Mouse (Mus musculus): ENCODE measurements around the gene Spon2.

Gene Spon2

GRCm38 (mm10) chr5:33218081-33218480, at the start of gene Spon2:
Gene Spon2, minus strand, starts transcription at chr5:33218455.
- no peak for DNase-seq (ENCODE audit: low spot score in 2 of 2)

- no peak for DNase-seq (ENCODE audit: low spot score in 2 of 2)
Measured at GRCm38 (mm10) chr5:33254416-33254815, 36.2 kb upstream of the Spon2 start.

GRCm38 (mm10) chr5:33248186-33248585, 29.9 kb upstream of the Spon2 start:
- DNase-seq (ENCODE audit: low spot score in 2 of 2): no peak

- no peak for DNase-seq (ENCODE audit: low spot score in 2 of 2)
Measured at GRCm38 (mm10) chr5:33247387-33247786, 29.1 kb upstream of the Spon2 start.

GRCm38 (mm10) chr5:33245701-33246100, 27.4 kb upstream of the Spon2 start:
- peak; percentile 66 to 74 for DNase-seq (ENCODE audit: low spot score in 2 of 2)

- DNase-seq (ENCODE audit: low spot score in 2 of 2): no peak
Measured at GRCm38 (mm10) chr5:33244377-33244920, 26.2 kb upstream of the Spon2 start.

GRCm38 (mm10) chr5:33239934-33240333, 21.7 kb upstream of the Spon2 start:
- no peak for DNase-seq (ENCODE audit: low spot score in 2 of 2)

GRCm38 (mm10) chr5:33239111-33239714, 21.0 kb upstream of the Spon2 start:
- no peak for DNase-seq (ENCODE audit: low spot score in 2 of 2)

GRCm38 (mm10) chr5:33238256-33238645, 20.0 kb upstream of the Spon2 start:
- DNase-seq (ENCODE audit: low spot score in 2 of 2): no peak

GRCm38 (mm10) chr5:33237600-33238255, 19.5 kb upstream of the Spon2 start:
- no peak for DNase-seq (ENCODE audit: low spot score in 2 of 2)

- peak in 1 of 2 experiments; percentile 28 for DNase-seq (ENCODE audit: low spot score in 2 of 2)
Measured at GRCm38 (mm10) chr5:33234391-33235031, 16.3 kb upstream of the Spon2 start.

- DNase-seq (ENCODE audit: low spot score in 2 of 2): no peak
Measured at GRCm38 (mm10) chr5:33232791-33233190, 14.5 kb upstream of the Spon2 start.

GRCm38 (mm10) chr5:33230285-33230684, 12.0 kb upstream of the Spon2 start:
- DNase-seq (ENCODE audit: low spot score in 2 of 2): no peak

GRCm38 (mm10) chr5:33228428-33228827, 10.2 kb upstream of the Spon2 start:
- DNase-seq (ENCODE audit: low spot score in 2 of 2): no peak

- DNase-seq (ENCODE audit: low spot score in 2 of 2): no peak
Measured at GRCm38 (mm10) chr5:33225673-33226072, 7.4 kb upstream of the Spon2 start.

- DNase-seq (ENCODE audit: low spot score in 2 of 2): no peak
Measured at GRCm38 (mm10) chr5:33224491-33224890, 6.2 kb upstream of the Spon2 start.

- DNase-seq (ENCODE audit: low spot score in 2 of 2): no peak
Measured at GRCm38 (mm10) chr5:33222841-33223744, 4.8 kb upstream of the Spon2 start.

- DNase-seq (ENCODE audit: low spot score in 2 of 2): no peak
Measured at GRCm38 (mm10) chr5:33222389-33222788, 4.1 kb upstream of the Spon2 start.

- no peak for DNase-seq (ENCODE audit: low spot score in 2 of 2)
Measured at GRCm38 (mm10) chr5:33220350-33221044, 2.2 kb upstream of the Spon2 start.

- no peak for DNase-seq (ENCODE audit: low spot score in 2 of 2)
Measured at GRCm38 (mm10) chr5:33219831-33220230, 1.6 kb upstream of the Spon2 start.
